Mouse (Mus musculus) heart, postnatal 4 days (tissue): ENCODE data around the gene Pld5. TPM values are rescaled to one million over a fixed set of nuclear protein-coding genes. Genes with fewer than 3 reads are reported as not detected.

Experiments
- DNase-seq: peaks from one replicate; pipeline ENCODE4 v3.0.0; 2021
- total RNA-seq, 2 experiments: library from RNA; stranded (reverse); gene quantifications; 2 replicates each; pipeline ENCODE4 v1.2.3; 2021

Gene Pld5
- total RNA-seq, 2 experiments from 2014 or later = 0.62 to 0.72 TPM

DNA sequence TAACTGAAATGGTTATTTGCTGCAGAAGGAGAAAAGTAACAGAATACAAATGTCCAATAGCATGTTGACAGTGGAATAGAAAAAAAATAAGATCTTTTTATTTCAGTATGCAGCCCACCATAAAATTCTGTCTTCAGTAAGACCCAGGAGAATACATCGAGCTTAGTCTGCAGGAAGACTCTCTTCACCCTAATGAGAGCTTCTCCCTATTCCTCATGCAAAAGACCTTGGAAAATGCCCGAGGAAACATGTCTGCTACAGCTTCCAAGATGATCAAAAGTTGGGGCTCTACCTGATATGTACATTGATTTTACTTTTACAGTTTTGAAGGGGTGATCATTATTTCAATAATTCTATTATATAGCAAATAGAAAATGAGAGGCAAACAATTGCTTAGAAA lies 108.0 kb downstream of the Pld5 start:
- DNase-seq = no peak

DNA sequence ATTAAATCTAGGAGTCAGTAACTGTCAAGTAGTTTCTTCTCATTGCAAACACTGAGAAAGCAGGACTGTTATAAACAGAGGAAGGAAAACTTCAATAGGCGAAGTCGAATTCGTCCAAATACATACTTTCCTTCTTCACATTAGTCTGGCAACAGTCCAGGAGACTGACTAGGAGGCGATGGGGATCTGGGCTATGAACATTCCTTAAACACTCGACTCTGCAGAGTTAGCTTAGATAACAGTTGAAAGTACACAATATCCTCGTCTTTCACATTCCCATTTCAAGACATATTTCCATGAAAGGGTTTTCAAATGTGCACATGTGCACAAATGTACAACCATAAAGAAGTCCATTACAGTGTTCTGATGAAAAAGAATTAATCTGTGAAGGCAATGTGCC lies 129.8 kb downstream of the Pld5 start:
- DNase-seq = no peak

DNA sequence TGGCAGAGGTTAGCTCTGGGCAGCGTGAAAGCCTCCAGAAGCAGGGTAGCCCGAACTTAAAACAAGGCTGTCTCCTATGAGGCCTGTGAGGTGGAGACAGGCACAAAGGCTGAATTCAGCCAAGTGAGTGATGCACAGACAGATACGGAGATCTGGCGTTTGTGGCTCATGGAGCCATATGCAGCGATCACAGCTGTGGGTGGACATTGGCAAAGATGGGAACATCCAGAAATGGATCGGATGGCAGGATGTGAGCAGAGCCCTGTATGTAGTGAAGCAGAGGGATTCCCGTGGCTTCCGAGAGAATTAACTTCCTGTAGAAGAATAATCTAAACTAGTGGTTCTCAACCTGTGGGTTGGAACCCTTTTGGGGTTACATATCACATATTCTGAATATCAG lies 140.7 kb downstream of the Pld5 start:
- no peak for DNase-seq

DNA sequence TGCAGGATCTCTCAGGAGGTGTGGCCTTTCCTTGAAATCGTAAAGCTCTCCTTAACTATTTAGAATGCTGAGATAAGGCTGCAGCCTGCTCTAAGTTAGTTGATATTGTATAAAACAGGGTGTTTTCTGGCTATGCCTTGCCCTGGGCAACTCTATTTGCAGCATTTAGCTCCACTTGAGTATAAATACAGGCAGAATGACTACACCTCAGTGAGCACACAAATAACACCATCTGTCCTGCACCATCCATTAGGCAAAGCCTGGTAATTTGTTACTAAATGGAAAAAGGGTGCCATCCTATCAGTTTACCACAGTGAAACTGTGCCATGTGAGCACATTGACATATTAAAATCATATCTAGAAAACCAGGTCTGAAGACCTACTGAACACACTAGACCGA lies 149.3 kb downstream of the Pld5 start:
- DNase-seq = no peak

DNA sequence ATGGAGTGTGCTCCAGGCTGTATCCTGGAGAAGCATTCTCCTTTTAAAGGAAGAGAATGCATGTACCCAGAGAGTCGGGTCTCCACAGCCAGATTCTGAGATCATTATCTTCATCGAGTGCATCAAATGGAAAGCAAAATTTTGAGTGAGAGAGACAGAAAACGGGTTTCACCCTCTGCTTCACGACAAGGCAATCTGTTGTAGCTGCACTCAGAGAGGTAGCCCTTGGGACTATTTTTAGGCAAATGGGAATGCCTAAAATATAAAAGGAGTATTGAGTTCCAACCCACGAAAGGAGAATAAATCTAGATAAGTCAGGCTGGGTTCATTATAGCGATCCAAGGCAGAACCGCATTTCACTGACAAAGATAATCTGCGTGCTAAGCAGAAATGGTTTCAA lies 150.7 kb downstream of the Pld5 start:
- DNase-seq = no peak

DNA sequence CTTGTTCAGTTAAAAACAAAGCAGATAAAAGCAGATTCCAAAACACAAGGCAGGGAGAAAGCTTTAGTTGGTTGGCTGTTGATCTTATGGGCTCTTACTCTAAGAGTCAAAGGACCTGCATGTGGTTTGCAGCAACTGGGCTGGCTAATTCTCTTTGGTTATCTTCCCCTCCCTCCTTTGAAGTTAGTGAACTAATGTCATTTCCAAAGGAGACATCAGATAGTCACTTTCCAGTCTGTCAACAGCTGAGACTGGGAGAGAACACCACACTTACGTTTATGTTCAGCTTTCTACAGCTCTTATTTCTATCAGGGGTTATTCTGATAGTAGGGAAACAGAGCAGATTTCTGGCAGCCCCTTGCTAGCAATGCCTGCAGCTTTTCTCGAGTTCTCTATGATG lies 151.3 kb downstream of the Pld5 start:
- no peak for DNase-seq

DNA sequence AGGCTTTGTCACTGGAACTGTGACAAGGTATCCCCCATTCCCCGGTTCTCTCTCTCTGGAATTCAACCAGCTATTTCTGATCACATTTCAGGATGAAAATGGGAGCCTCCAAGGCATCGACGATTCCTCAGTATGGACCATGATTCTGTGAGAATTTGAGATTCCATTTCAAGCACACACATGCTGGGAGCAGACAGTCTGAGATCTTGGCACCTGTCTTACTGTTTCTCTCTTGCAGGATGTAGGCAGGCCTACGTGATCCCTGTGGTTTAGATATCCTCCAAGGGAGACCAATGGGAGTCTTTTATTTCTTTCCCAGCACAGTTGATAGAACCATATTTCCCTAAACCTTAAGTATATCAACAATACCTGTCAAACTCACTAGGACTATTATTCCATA lies 159.5 kb downstream of the Pld5 start:
- no peak for DNase-seq

DNA sequence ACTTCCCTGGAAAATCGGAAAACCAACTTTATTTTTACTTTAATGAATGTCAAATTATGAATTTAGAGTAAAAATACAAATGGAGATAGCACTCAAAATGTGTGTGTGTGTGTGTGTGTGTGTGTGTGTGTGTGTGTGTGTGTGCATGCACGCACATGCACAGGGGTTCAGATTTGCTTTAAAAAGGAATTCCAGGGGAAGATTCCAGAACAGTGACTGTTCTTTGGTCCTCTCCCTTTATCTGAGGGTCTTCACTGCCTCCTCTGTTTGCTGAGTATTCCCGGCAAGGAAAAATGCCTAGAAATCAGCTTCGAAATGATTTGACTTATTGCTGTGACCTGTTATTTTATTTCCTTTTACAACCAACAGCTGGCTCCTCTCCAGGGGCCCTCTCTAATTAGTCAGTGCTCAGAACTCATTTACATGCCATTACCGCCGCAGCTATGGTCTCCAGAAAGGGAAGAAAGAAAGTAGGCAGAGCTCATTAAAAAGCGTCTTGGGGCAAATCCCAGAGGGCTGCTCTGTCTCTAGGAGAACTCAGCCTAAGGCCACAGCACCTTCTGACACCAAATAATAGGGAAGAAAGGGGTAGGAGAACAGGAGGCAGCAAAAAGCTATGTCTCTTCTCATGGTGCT lies 176.3 kb downstream of the Pld5 start:
- no peak for DNase-seq

DNA sequence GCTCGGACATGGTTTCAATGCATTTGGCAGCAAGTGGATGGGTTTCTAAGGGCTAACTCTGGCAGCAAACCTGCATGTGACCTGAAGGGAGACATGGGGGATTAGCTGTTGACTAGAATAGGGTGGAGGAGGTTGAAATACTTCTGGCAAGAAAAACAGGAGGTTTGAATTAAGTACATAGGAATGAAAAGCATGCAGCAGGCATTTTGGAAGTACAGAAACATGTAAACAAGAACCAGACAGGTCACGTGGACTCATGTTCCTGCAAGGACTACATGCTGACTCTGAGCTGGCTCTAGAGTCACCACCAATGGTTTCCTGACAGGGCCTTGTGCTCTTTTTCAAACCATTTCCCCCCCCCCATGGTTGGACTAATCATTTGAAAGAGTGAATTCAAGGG lies 183.0 kb downstream of the Pld5 start:
- no peak for DNase-seq

DNA sequence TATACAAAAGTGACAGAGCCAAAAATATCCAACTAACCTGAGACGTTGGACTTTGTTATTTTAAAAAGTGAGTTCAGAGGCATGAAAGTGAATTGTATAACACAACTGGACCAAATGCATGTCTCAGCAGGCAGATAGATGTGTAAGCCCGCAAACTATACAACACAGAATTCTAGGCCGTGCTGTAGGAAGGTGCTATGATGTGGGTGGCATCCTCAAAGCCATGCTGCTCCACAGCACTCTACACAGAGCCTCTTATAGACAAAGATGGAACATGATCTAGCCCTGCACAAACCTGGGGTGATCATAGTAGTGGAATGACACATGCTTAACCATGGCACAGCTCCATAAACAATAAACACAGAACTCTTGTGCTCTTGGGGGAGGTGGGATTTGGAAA lies 185.7 kb downstream of the Pld5 start:
- DNase-seq = no peak

DNA sequence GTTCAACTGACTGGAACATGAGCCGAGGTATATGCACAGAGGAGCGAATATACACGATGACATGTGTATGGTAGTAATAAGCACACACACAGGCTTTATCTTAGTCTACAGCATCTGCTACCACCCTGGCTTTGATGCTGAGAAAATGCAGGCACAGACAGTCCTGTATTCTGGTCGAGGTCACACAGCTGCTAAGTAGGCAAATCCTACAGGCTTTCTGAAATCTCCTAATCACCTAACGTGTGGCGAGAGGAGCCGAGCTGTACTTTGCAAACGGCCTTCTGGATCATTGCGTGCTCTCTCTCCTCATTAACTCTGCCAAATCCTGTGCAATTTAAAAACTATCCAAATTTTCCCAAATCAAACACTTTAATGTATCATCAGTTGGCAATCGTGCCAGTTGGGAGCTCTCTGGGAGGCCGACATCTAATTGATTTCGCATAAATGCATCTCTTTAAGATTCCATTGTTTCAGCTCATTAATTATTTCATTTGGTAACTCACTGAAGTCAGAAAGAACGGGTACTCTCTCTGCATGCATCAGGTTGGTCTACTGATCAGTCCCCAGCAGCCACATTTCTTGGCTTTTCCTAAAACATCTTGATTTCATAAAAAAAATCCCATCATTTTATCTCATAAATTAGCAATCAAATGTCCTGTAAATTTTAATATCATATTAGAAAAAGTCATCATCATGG lies 189.0 kb downstream of the Pld5 start:
- no peak for DNase-seq

DNA sequence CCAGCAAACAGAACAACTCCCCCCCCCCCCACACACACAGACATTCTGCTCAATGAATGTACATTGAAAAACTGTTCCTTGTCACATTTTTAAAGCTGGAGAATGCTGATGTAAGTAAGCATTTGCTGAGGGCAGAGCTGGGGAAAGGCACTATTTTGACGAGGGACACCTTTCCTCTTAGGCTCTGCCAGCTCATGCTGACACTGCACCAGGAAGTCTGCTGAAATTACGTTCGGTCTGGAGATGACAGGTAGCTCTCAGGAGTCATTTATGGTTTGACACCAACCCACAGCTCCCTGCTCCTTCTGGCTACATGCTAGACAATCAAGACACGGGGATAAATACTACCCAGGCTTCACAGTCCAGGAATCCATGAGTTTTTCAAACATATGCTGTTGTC lies 192.8 kb downstream of the Pld5 start:
- DNase-seq = no peak

DNA sequence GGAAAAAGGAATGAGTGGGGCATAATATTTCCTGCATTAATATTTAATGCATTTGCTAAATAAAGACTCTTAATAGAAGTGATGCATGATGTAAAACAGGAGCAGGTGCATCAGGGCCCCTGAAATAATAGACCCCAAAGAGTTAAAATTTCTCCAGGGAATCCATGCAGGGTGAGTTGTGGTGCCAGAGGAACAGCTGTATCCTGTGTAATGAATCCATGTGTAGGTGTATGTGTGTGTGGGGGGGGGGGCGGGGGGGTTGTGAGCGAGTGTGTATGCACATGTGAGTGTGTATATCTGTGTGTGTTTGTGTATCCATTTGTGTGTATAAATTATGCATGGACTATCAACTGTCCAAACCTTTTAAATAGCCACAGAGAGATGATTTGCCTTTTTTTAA lies 194.1 kb downstream of the Pld5 start:
- no peak for DNase-seq

DNA sequence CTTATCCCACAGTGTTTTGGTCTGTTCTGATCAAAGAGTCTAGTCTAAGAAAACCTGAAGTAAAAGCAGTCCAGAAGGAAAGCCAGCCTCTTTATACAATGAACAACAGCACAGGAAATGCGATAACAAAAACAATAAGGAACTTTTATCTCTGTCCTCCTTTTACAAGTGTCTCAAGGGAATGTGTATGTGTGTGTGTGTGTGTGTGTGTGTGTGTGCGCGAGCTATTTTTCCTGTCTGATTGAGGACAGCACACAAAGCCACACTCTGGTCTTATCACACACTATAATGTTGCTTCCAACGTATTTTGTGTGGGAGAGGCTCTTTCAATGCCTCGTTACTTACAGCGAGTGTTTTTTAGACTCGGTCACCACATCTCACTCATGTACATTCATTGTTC lies 196.7 kb downstream of the Pld5 start:
- DNase-seq = no peak

DNA sequence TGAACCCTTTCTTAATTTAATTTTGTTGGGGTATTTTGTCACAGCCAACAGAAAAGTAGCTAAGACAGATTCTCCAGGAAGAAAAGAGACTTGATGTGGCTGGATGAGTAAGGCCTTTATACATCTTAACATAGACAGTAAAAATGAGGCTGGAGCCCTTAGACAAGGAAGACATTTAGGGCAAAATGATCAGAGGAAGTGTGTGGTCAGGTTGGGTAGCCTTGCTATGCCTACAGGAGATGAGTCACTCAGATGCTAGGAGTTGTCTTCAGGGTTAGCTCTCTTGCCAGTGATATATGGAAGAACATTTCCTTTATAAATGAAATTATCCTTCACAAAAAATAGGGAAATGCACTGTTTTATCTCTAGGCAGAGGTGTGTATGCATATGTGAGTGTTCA lies 198.3 kb downstream of the Pld5 start:
- no peak for DNase-seq

DNA sequence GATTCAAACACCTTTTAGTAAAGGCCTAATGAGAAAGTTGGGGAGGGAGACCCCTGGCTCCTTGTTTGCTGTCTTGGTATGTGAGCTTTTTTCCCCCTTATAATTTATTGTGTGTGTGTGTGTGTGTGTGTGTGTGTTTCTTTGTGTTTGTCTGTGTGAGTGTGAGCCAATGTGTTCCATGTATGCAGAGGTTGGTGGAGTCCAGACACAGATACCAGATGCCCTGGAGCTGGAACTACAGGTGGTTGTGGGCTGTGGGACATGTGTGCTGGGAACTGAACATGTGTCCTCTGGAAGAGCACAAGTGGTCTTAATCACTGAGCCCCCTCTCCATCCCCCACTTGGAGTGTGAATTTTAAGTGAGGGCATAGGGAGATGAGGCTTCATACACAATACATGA lies 199.3 kb downstream of the Pld5 start:
- DNase-seq = no peak

DNA sequence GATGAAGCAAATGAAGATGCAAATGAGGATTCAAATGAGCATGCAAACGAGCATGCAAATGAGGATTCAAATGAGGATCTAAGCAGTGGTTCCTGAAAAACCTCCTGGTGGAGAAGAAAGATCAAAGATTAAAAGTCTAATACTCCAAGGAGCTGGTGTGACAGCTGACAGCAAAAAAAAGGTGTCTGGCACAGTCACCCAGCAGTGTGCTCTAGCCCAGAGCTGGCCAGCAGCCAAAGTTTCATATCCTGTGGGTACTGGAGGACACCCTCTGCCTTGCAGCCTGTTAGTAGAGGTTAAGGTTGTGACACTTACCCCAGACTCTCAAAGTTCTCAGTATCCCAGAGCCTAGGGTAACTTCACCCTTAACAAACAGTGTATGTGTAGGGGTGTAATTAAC lies 199.7 kb downstream of the Pld5 start:
- peak; percentile 73 for DNase-seq

DNA sequence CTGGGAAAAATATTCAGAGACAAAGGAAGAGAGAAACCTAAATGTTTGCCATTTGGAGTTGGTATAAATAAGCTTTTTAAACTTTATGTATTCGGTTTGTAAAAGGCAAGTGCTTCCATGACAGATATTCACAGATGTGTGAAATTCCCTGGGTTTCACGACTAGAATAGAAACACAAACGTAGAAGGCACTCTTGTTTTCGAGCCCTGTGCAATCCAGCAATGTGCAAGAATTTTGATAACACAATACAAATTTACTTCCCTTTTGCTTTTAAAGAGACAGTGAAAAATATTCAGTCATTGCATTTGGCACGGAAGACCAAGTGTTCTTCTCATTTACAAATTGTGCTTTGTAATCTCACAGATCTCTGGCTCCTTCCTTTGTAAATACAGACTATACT lies 200.6 kb downstream of the Pld5 start:
- DNase-seq = no peak

DNA sequence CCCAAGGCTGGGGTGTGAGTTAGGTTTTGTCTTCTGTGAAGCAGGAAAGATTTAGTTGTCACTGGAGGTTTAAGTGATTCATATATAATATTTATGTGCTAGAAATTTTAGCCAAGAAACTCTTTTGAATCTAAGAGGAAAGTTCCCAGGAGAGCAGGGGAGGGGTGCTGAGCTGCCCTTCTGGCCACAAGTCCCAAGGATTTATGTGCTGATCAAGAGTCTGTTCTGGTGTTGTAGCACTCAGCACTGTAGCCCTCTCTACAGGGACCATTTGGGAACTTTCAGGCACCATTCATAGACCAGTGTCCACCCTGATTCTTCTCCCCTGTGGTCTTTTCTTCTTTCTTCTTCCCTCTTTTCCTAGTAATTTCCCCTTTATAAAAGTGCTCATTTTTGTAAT lies 209.8 kb downstream of the Pld5 start:
- no peak for DNase-seq

DNA sequence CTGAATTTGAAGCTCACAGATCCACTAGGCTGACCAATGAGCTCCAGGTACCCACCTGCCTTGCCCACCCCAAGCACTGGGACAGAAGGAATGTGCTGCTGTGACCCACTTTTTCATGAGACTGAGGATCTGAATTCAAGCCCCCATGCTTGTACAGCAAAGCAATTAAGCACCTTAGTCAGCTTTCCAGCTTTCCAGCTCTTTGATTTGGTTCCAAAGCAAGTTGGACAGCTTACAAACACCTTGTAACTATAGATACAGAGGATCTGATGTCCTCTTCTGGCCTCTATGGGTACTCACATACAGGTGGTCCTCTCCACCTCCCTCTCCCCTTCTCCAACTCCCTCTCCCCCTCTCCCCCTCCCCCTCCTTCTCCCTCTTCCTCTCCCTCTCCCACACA lies 210.6 kb downstream of the Pld5 start:
- no peak for DNase-seq

DNA sequence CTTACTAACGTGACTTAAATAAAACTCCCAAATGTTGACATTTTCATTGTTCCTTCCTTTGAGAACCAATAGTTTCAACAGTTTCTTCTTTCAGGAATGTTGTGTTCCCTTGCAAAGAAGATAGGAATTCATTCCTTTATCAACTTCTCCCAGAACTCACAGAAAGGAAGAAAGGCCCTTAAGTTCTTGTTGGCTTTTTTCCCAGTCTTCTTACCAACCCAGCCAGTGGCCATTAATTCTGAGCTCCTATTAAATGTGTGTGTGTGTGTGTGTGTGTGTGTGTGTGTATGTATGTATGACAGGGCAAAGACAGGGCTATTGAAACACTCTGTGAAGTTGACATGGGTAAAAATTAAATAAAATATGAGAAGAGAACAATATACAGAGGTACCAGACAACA lies 221.5 kb downstream of the Pld5 start:
- DNase-seq = no peak

DNA sequence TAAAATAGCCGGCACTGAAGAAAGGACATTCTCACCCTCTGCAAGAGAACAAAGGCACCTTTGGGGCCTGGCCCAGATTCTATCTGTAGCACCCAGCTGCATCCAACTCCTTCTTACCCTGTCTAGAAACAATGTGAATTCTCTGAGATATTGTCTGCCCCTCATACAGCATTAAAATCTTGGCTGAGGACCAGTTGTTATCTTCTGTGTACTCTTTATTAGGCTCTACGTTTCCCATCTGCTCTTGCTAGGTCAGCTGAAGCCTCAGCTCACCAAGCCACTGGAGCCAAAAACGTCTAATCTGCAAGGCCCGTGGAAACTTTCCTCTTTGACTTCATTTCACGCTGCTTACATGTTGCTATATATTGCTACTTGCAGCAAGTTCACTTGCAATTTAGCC lies 228.1 kb downstream of the Pld5 start:
- peak; percentile 7 for DNase-seq

DNA sequence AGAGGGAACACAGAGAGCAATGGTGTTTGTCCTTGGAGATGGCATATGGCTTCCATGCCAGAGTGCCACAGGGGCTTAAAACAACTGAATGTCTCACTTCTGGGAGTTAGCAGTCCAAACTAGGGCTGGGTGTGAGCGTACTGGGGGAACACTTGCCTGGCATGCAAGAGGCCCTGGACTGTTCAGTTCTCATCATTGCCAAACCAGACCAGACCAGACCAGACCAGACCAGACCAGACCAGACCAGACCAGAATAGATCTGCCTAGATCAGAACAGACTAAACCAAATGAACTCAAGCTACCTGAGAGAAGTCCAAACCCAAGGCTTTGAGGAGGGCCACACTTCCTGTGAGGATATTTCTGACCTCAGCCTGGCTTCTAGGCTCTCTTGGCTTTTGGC lies 228.7 kb downstream of the Pld5 start:
- DNase-seq = no peak

DNA sequence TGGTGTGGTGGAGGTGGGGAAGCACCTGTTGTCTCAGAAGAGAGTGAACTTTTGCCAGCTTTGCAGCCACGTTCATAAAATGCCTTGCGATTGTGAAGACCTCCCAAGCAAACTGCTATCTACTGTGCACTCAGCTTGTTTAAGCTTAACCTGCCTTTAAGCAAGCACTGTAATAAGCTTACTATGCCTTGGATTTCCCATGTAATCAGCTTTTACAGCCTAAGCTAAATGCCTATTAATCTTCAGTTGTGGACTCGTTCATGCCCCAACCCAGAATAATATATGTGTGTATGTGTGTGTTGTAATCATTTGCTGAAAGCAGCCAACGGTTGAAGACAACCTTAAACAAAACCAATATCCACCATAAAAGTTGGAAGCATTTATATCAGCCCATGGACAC lies 232.1 kb downstream of the Pld5 start:
- DNase-seq = no peak

DNA sequence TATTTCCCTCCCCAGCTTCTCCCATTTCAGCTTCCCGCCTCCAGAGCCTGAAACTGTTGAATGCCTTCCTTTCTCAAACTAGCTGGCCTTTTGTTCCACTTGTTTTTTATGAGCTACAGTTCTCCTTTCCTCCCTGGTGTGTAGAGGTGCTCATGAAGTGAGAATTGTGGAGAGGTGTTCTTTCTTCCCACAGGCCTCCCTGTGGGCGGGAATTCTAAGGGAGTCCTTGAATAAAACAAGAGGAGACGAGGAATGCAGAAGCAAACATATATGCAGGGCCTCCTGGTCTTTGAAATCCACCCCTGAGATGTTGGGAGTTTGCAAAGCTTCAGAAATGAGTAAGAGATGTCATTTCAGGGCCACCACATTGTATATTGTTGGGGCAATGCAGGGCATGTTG lies 235.2 kb downstream of the Pld5 start:
- DNase-seq = no peak
